ENCODE assay signal across 8 mouse cellular contexts in the genomic region with DNA sequence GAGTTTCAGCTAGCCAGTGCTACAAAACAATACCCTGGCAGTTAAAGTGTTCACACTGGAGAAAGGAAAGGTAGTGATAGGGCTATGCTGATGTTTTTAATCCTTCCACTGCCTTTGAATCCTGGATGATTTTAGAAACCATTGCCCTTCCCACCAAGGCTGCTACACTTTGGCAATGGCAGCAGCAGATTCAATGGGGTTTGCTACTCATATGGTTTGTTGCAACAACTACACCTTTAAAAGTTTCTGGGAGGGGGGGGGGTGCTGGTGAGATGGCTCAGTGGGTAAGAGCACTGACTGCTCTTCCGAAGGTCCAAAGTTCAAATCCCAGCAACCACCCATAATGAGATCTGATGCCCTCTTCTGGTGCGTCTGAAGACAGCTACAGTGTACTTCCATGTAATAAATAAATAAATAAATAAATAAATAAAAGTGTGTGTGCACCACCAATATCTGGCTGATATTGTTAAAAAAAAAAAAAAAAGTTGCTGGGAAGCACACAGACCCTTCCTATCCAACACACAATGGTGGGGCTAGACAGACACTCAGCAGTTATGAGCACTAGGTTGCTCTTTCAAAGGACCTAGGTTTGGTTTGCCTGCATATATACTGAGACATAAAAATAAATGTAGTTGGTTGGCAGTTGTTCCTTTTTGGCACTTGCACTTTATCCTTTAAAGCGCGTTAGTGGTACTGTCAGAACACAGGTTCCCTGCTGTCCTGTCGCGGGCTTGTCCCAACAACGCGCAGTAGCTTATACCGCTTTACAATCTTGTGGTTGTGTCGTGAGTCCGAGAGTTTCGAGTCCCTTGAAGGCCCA. TPM values are rescaled to one million over a fixed set of nuclear protein-coding genes. Genes with fewer than 3 reads are reported as not detected.
DNase-seq lines count a peak whose midpoint lies in the region; ATAC-seq and TF ChIP-seq lines count a peak whose summit lies in the region.

No protein-coding gene starts in this region.

- peak overlapping the region; percentile 5; the same call in 1 of the 2 replicates for H3K4me3 ChIP-seq in lung, embryonic 14.5 days (ENCODE audit: low read depth, low read length)
- H3K4me3 ChIP-seq in midbrain, embryonic 14.5 days (replicated peaks; ENCODE audit: low read depth, low read length) = no peak overlapping the region

- H3K27ac ChIP-seq in lung, embryonic 14.5 days (ENCODE audit: low read depth) = no peak overlapping the region
- H3K27ac ChIP-seq in midbrain, embryonic 14.5 days (replicated peaks; ENCODE audit: low read depth, low read length) = no peak overlapping the region

- H3K36me3 ChIP-seq in lung, embryonic 14.5 days (ENCODE audit: insufficient read depth) = peaks cover 71% of the 10 kb centered on the region
- peaks cover 33% of the 10 kb centered on the region; the same call in 1 of the 2 replicates for H3K36me3 ChIP-seq in midbrain, embryonic 14.5 days (ENCODE audit: control insufficient read depth, insufficient read depth, low read length)

- no peaks in the 10 kb centered on the region for H3K27me3 ChIP-seq in lung, embryonic 14.5 days (ENCODE audit: insufficient read depth, low read length)
- H3K27me3 ChIP-seq in midbrain, embryonic 14.5 days (ENCODE audit: control insufficient read depth, insufficient read depth, low read length) = no peaks in the 10 kb centered on the region

- WGBS in lung, embryonic 14.5 days = 70% methylated on average over 12 of the region's 12 CpGs
- 76% methylated on average over 12 of the region's 12 CpGs for WGBS in midbrain, embryonic 14.5 days

- no peak for ATAC-seq in lung, embryonic 14.5 days (ENCODE audit: insufficient read depth)
- ATAC-seq in midbrain, embryonic 14.5 days (ENCODE audit: low FRiP score, low TSS enrichment) = no peak

- H3K9me3 ChIP-seq in lung, embryonic 14.5 days (ENCODE audit: low read depth, low read length) = no peaks in the 10 kb centered on the region
- no peaks in the 10 kb centered on the region for H3K9me3 ChIP-seq in midbrain, embryonic 14.5 days (ENCODE audit: control insufficient read depth, low read length)

- no peak overlapping the region for H3K9ac ChIP-seq in lung, embryonic 14.5 days
- no peak overlapping the region for H3K9ac ChIP-seq in midbrain, embryonic 14.5 days (replicated peaks; ENCODE audit: low read length)

- TF ChIP-seq CTCF in lung, embryonic 14.5 days (IDR thresholded peaks at IDR 0.05; ENCODE audit: low read depth) = 0 out of 2 replicates have a peak, but pooled peaks have one; percentile 3

- peak overlapping the region; percentile 90 for H3K4me2 ChIP-seq in lung, embryonic 14.5 days
- H3K4me2 ChIP-seq in midbrain, embryonic 14.5 days (ENCODE audit: low read length) = peak overlapping the region; percentile 74

- peaks cover 5% of the 10 kb centered on the region; the same call in 1 of the 2 replicates for H3K4me1 ChIP-seq in lung, embryonic 14.5 days (ENCODE audit: insufficient read depth)
- H3K4me1 ChIP-seq in midbrain, embryonic 14.5 days (ENCODE audit: control insufficient read depth, insufficient read depth, low read length) = peaks cover 8% of the 10 kb centered on the region

- DNase-seq in lung, embryonic 14.5 days = no peak
- no peak for DNase-seq in lung, adult 18-20 months
- DNase-seq in c-Kit-positive CD71-positive TER-119-positive erythroid progenitor cells, embryonic 14.5 days (ENCODE audit: low spot score) = peak; percentile 44
- peak; percentile 37 for DNase-seq in kidney, adult 18-20 months
- DNase-seq in midbrain, embryonic 14.5 days = no peak
- no peak for DNase-seq in ovary, adult 18-20 months (ENCODE audit: low spot score)
- DNase-seq in gastrocnemius, adult 18-20 months (ENCODE audit: low spot score) = no peak
- no peak for DNase-seq in adrenal gland, postnatal 25 days

RNA-seq across cellular contexts. Expression of gene Pfdn5, which starts 1.1 kb away (rescaled TPM):
- polyA plus RNA-seq in lung, embryonic 14.5 days (2014; fragmentation: Nextera tagmentation; extraction: Ambion mirVana) = 477 and 511 TPM in 2 replicates
- 562 and 649 TPM in 2 replicates for polyA plus RNA-seq in midbrain, embryonic 14.5 days (2014; fragmentation: Nextera tagmentation; extraction: Ambion mirVana)
- total RNA-seq in gastrocnemius, adult 18-20 months (2021) = 100 to 1,000 TPM; 264 to 302 TPM
- 379 TPM in 2 replicates for total RNA-seq in adrenal gland, postnatal 25 days (2021)

RNA-seq across cellular contexts. Expression of gene Myg1, which starts 6.6 kb away (rescaled TPM):
- polyA plus RNA-seq in lung, embryonic 14.5 days (2014; fragmentation: Nextera tagmentation; extraction: Ambion mirVana) = 111 and 113 TPM in 2 replicates
- 80.4 and 89.0 TPM in 2 replicates for polyA plus RNA-seq in midbrain, embryonic 14.5 days (2014; fragmentation: Nextera tagmentation; extraction: Ambion mirVana)
- 10 to 100 TPM; 12.9 to 20.2 TPM for total RNA-seq in gastrocnemius, adult 18-20 months (2021)
- 72.4 and 77.8 TPM in 2 replicates for total RNA-seq in adrenal gland, postnatal 25 days (2021)

RNA-seq across cellular contexts. Expression of gene Aaas, which starts 25.7 kb away (rescaled TPM):
- polyA plus RNA-seq in lung, embryonic 14.5 days (2014; fragmentation: Nextera tagmentation; extraction: Ambion mirVana) = 99.1 and 103 TPM in 2 replicates
- polyA plus RNA-seq in midbrain, embryonic 14.5 days (2014; fragmentation: Nextera tagmentation; extraction: Ambion mirVana) = 27.6 and 30.6 TPM in 2 replicates
- 10 to 100 TPM in 1 of 2 experiments, 1 to 10 TPM in 1; 6.6 to 11.4 TPM for total RNA-seq in gastrocnemius, adult 18-20 months (2021)
- total RNA-seq in adrenal gland, postnatal 25 days (2021) = 14.4 and 24.0 TPM in 2 replicates

RNA-seq across cellular contexts. Expression of gene Espl1, which starts 28.8 kb away (rescaled TPM):
- polyA plus RNA-seq in lung, embryonic 14.5 days (2014; fragmentation: Nextera tagmentation; extraction: Ambion mirVana) = 44.1 and 45.9 TPM in 2 replicates
- polyA plus RNA-seq in midbrain, embryonic 14.5 days (2014; fragmentation: Nextera tagmentation; extraction: Ambion mirVana) = 4.9 and 9.1 TPM in 2 replicates
- under 1 TPM; 0.21 to 0.36 TPM for total RNA-seq in gastrocnemius, adult 18-20 months (2021)
- 4.1 and 6.3 TPM in 2 replicates for total RNA-seq in adrenal gland, postnatal 25 days (2021)

RNA-seq across cellular contexts. Expression of gene Sp7, which starts 42.1 kb away (rescaled TPM):
- 0.55 and 0.64 TPM in 2 replicates for polyA plus RNA-seq in lung, embryonic 14.5 days (2014; fragmentation: Nextera tagmentation; extraction: Ambion mirVana)
- polyA plus RNA-seq in midbrain, embryonic 14.5 days (2014; fragmentation: Nextera tagmentation; extraction: Ambion mirVana) = 0.21 TPM in 1 of 2 replicates, not detected in the other
- not detected for total RNA-seq in gastrocnemius, adult 18-20 months (2021)
- 0.15 TPM in 1 of 2 replicates, not detected in the other for total RNA-seq in adrenal gland, postnatal 25 days (2021)

Comparison
In these comparisons a context has a peak if more than half of its experiments do, and no peak if none do; other contexts are left out.
1. DNase-seq: peak in c-Kit-positive CD71-positive TER-119-positive erythroid progenitor cells, embryonic 14.5 days (single experiment) and kidney, adult 18-20 months (single experiment); none in lung, embryonic 14.5 days (single experiment), lung, adult 18-20 months (0 of 2), midbrain, embryonic 14.5 days (single experiment), ovary, adult 18-20 months (single experiment), gastrocnemius, adult 18-20 months (single experiment) and adrenal gland, postnatal 25 days (single experiment).